Mouse (Mus musculus): ENCODE results near the gene Pdia5. TPM values are rescaled to one million over a fixed set of nuclear protein-coding genes. Genes with fewer than 3 reads are reported as not detected.

Gene Pdia5
- polyA plus RNA-seq, 1 experiment from 2014 or later: 57.5 TPM

GRCm38 (mm10) chr16:35487776-35488175 lies 2.9 kb downstream of the Pdia5 start:
- H3K9ac ChIP-seq (ENCODE audit: low read length): no peak overlapping the region
- no peaks in the 10 kb centered on the region for H3K36me3 ChIP-seq (ENCODE audit: control insufficient read depth, insufficient read depth, low read length)
- H3K27me3 ChIP-seq (ENCODE audit: control insufficient read depth, insufficient read depth, low read length): no peaks in the 10 kb centered on the region
- H3K4me3 ChIP-seq (replicated peaks; ENCODE audit: low read length): no peak overlapping the region
- H3K4me2 ChIP-seq (ENCODE audit: low read depth, low read length): no peak overlapping the region
- no peak for ATAC-seq (ENCODE audit: insufficient read depth, low FRiP score)
- 90% methylated on average over 4 of the region's 4 CpGs for WGBS
- peaks cover 20% of the 10 kb centered on the region; the same call in 1 of the 2 replicates for H3K4me1 ChIP-seq (ENCODE audit: control insufficient read depth, insufficient read depth, low read length)
- H3K27ac ChIP-seq (ENCODE audit: low read length): no peak overlapping the region
- no peaks in the 10 kb centered on the region for H3K9me3 ChIP-seq (replicated peaks; ENCODE audit: control insufficient read depth, low read length)

DNA sequence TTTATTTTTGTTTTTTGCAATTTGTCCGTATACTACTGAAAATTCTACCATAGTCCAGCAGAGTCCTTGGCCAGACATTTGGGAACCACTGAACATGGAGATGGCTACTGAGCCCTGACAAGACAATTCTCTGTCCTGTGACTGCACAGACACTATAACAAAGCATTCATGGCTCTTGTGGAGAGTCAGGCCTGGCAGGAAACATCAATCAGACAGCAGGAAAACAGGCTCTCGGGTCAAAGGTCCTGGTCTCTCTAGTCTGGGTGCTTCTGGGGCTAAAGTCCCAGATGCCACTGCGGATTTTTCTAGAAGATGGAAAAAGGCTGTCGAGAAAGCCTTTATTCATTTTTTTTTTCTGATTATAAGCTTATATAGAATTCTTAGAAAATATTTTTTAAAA lies 3.6 kb downstream of the Pdia5 start:
- Histone ChIP-seq H3K27me3 (ENCODE audit: control insufficient read depth, insufficient read depth, low read length) (no peaks in the 10 kb centered on the region), H3K36me3 (ENCODE audit: control insufficient read depth, insufficient read depth, low read length) (no peaks in the 10 kb centered on the region), H3K4me1 (ENCODE audit: control insufficient read depth, insufficient read depth, low read length) (peaks cover 20% of the 10 kb centered on the region; the same call in 1 of the 2 replicates), H3K4me2 (ENCODE audit: low read depth, low read length) (no peak overlapping the region), H3K9me3 (replicated peaks; ENCODE audit: control insufficient read depth, low read length) (no peaks in the 10 kb centered on the region), H3K27ac (ENCODE audit: low read length) (no peak overlapping the region), H3K4me3 (replicated peaks; ENCODE audit: low read length) (no peak overlapping the region), H3K9ac (ENCODE audit: low read length) (no peak overlapping the region)
- no peak for ATAC-seq (ENCODE audit: insufficient read depth, low FRiP score)
- 52% methylated on average over 4 of the region's 4 CpGs for WGBS

DNA sequence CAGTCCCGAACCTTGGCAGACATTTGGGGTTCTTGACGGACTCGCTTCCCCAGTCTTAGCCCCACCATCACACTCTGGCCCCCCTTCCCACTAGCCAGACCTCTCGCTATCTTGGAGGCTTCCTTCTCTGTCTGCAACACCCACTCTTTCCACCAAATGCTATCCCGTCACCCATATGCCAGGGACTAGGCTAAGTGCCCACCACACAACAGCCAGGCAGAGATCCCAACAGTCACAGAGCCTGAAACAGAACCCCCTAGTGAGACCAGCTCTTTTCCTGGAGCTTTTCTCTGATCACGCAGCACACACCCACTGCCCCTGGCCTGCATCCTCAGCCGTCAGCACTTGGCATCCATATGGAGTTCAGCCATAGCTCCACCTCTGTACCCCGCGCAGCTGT lies 5.0 kb downstream of the Pdia5 start:
- Histone ChIP-seq H3K9me3 (replicated peaks; ENCODE audit: control insufficient read depth, low read length) (no peaks in the 10 kb centered on the region), H3K9ac (ENCODE audit: low read length) (no peak overlapping the region), H3K36me3 (ENCODE audit: control insufficient read depth, insufficient read depth, low read length) (no peaks in the 10 kb centered on the region), H3K27me3 (ENCODE audit: control insufficient read depth, insufficient read depth, low read length) (no peaks in the 10 kb centered on the region), H3K4me2 (ENCODE audit: low read depth, low read length) (no peak overlapping the region), H3K4me1 (ENCODE audit: control insufficient read depth, insufficient read depth, low read length) (peaks cover 20% of the 10 kb centered on the region; the same call in 1 of the 2 replicates), H3K27ac (ENCODE audit: low read length) (no peak overlapping the region), H3K4me3 (replicated peaks; ENCODE audit: low read length) (no peak overlapping the region)
- ATAC-seq (ENCODE audit: insufficient read depth, low FRiP score): no peak
- 74% methylated on average over 9 of the region's 9 CpGs for WGBS

DNA sequence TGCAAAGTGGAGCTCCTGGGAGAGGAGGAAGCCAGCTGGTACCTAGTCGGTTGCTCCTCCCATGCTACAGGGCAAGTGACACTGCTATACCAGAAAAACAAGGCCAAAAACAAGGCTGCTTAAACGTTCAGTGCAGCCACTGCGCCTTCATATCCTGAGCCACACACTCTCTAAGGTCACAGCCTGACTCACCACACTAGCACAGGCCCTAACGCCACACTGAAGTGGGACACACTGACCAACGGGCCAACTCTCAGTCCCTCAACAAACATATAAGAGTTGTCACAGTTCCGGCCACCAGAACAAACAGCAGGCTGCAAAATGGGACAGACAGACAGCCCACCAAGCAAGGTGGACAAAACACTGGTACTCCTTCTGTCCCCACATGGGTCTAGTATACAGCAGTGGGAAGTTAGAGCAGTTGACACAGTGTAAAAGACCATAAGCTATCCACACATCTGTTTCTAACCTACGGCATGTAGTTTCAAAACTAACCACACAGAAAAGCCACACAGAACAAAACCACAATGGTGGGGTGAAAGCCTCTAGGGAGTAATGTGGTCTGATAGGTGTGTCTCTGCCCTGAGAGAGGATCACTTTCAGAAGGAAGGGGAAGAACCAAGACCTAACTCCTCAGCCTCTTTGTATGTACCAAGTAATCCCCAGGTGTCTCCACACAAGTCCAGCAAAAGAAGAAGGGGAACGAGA lies 6.0 kb downstream of the Pdia5 start:
- H3K4me2 ChIP-seq (ENCODE audit: low read depth, low read length): no peak overlapping the region
- no peaks in the 10 kb centered on the region for H3K27me3 ChIP-seq (ENCODE audit: control insufficient read depth, insufficient read depth, low read length)
- H3K4me1 ChIP-seq (ENCODE audit: control insufficient read depth, insufficient read depth, low read length): peaks cover 17% of the 10 kb centered on the region; the same call in 1 of the 2 replicates
- no peak for ATAC-seq (ENCODE audit: insufficient read depth, low FRiP score)
- H3K27ac ChIP-seq (ENCODE audit: low read length): no peak overlapping the region
- H3K4me3 ChIP-seq (replicated peaks; ENCODE audit: low read length): no peak overlapping the region
- no peak overlapping the region for H3K9ac ChIP-seq (ENCODE audit: low read length)
- no peaks in the 10 kb centered on the region for H3K36me3 ChIP-seq (ENCODE audit: control insufficient read depth, insufficient read depth, low read length)
- no peaks in the 10 kb centered on the region for H3K9me3 ChIP-seq (replicated peaks; ENCODE audit: control insufficient read depth, low read length)
- WGBS: 75% methylated on average over 8 of the region's 8 CpGs

- Histone ChIP-seq H3K4me2 (ENCODE audit: low read depth, low read length) (no peak overlapping the region), H3K4me1 (ENCODE audit: control insufficient read depth, insufficient read depth, low read length) (peaks cover 11% of the 10 kb centered on the region; the same call in 1 of the 2 replicates), H3K4me3 (replicated peaks; ENCODE audit: low read length) (no peak overlapping the region), H3K27ac (ENCODE audit: low read length) (no peak overlapping the region), H3K36me3 (ENCODE audit: control insufficient read depth, insufficient read depth, low read length) (no peaks in the 10 kb centered on the region), H3K9ac (ENCODE audit: low read length) (no peak overlapping the region), H3K9me3 (replicated peaks; ENCODE audit: control insufficient read depth, low read length) (no peaks in the 10 kb centered on the region), H3K27me3 (ENCODE audit: control insufficient read depth, insufficient read depth, low read length) (no peaks in the 10 kb centered on the region)
- ATAC-seq (ENCODE audit: insufficient read depth, low FRiP score): no peak
- WGBS: 65% methylated on average over 4 of the region's 4 CpGs
These were observed 6.6 kb downstream of the Pdia5 start for GRCm38 (mm10) chr16:35484105-35484504.

DNA sequence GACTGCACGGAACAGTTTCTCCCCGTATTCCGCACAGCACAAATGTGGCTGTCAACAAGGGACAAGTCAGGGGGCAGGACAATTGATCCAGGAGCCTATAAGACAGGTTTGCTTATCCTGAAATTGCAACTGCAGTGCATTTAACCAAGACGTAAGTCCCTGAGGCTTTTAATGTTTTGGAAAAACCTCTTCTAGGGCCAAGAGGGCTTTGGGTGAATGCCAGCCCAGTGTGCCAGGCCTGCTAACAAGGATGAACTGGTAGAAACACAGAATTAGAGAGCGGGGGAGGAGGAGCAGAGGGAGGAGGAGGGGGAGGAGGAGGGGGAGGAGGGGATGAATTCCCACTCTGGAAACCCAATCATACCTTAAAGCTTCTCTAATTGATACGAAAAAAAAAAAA lies 11.4 kb downstream of the Pdia5 start:
- no peak overlapping the region for H3K9ac ChIP-seq (ENCODE audit: low read length)
- no peaks in the 10 kb centered on the region for H3K36me3 ChIP-seq (ENCODE audit: control insufficient read depth, insufficient read depth, low read length)
- H3K27ac ChIP-seq (ENCODE audit: low read length): no peak overlapping the region
- no peak overlapping the region for H3K4me3 ChIP-seq (replicated peaks; ENCODE audit: low read length)
- no peak overlapping the region for H3K4me2 ChIP-seq (ENCODE audit: low read depth, low read length)
- H3K27me3 ChIP-seq (ENCODE audit: control insufficient read depth, insufficient read depth, low read length): no peaks in the 10 kb centered on the region
- WGBS: 68% methylated on average over 6 of the region's 6 CpGs
- H3K4me1 ChIP-seq (ENCODE audit: control insufficient read depth, insufficient read depth, low read length): no peaks in the 10 kb centered on the region
- H3K9me3 ChIP-seq (replicated peaks; ENCODE audit: control insufficient read depth, low read length): no peaks in the 10 kb centered on the region
- no peak for ATAC-seq (ENCODE audit: insufficient read depth, low FRiP score)

- Histone ChIP-seq H3K36me3 (ENCODE audit: control insufficient read depth, insufficient read depth, low read length) (no peaks in the 10 kb centered on the region), H3K27me3 (ENCODE audit: control insufficient read depth, insufficient read depth, low read length) (no peaks in the 10 kb centered on the region), H3K9me3 (replicated peaks; ENCODE audit: control insufficient read depth, low read length) (no peaks in the 10 kb centered on the region), H3K4me2 (ENCODE audit: low read depth, low read length) (no peak overlapping the region), H3K27ac (ENCODE audit: low read length) (no peak overlapping the region), H3K4me3 (replicated peaks; ENCODE audit: low read length) (no peak overlapping the region), H3K4me1 (ENCODE audit: control insufficient read depth, insufficient read depth, low read length) (no peaks in the 10 kb centered on the region), H3K9ac (ENCODE audit: low read length) (no peak overlapping the region)
- WGBS: 72% methylated on average over 1 of the region's 1 CpGs
- no peak for ATAC-seq (ENCODE audit: insufficient read depth, low FRiP score)
These were observed 13.4 kb downstream of the Pdia5 start for GRCm38 (mm10) chr16:35477273-35477672.

GRCm38 (mm10) chr16:35472569-35473275 lies 18.0 kb downstream of the Pdia5 start:
- H3K9ac ChIP-seq (ENCODE audit: low read length): no peak overlapping the region

GRCm38 (mm10) chr16:35471841-35472568 lies 18.7 kb downstream of the Pdia5 start:
- H3K4me2 ChIP-seq (ENCODE audit: low read depth, low read length): no peak overlapping the region
- 84% methylated on average over 17 of the region's 17 CpGs for WGBS
- no peaks in the 10 kb centered on the region for H3K9me3 ChIP-seq (replicated peaks; ENCODE audit: control insufficient read depth, low read length)
- no peaks in the 10 kb centered on the region for H3K4me1 ChIP-seq (ENCODE audit: control insufficient read depth, insufficient read depth, low read length)
- no peaks in the 10 kb centered on the region for H3K36me3 ChIP-seq (ENCODE audit: control insufficient read depth, insufficient read depth, low read length)
- ATAC-seq (ENCODE audit: insufficient read depth, low FRiP score): no peak
- H3K27ac ChIP-seq (ENCODE audit: low read length): no peak overlapping the region
- H3K4me3 ChIP-seq (replicated peaks; ENCODE audit: low read length): no peak overlapping the region
- H3K27me3 ChIP-seq (ENCODE audit: control insufficient read depth, insufficient read depth, low read length): no peaks in the 10 kb centered on the region
- H3K9ac ChIP-seq (ENCODE audit: low read length): no peak overlapping the region

More at GRCm38 (mm10) chr16:35472569-35473275, 18.0 kb downstream of the Pdia5 start:
- H3K27ac ChIP-seq (ENCODE audit: low read length): no peak overlapping the region
- ATAC-seq (ENCODE audit: insufficient read depth, low FRiP score): no peak
- no peak overlapping the region for H3K4me2 ChIP-seq (ENCODE audit: low read depth, low read length)
- no peaks in the 10 kb centered on the region for H3K4me1 ChIP-seq (ENCODE audit: control insufficient read depth, insufficient read depth, low read length)
- H3K27me3 ChIP-seq (ENCODE audit: control insufficient read depth, insufficient read depth, low read length): no peaks in the 10 kb centered on the region
- H3K9me3 ChIP-seq (replicated peaks; ENCODE audit: control insufficient read depth, low read length): no peaks in the 10 kb centered on the region
- WGBS: 90% methylated on average over 14 of the region's 14 CpGs
- no peaks in the 10 kb centered on the region for H3K36me3 ChIP-seq (ENCODE audit: control insufficient read depth, insufficient read depth, low read length)
- no peak overlapping the region for H3K4me3 ChIP-seq (replicated peaks; ENCODE audit: low read length)
